Mouse (Mus musculus) frontal cortex, postnatal 36 days (tissue): ENCODE measurements at regions not wholly inside any gene's neighbourhood (a gene's known extent, or its start where the extent isn't known, plus 50 kb on each side); places are given as distances from the start of the nearest gene placed in this dataset.

Experiments used
- DNase-seq, 2 experiments: peaks; one replicate each; pipeline ENCODE4 v3.0.0; 2022; ENCODE audit warnings: low spot score in 2 of 2

DNA sequence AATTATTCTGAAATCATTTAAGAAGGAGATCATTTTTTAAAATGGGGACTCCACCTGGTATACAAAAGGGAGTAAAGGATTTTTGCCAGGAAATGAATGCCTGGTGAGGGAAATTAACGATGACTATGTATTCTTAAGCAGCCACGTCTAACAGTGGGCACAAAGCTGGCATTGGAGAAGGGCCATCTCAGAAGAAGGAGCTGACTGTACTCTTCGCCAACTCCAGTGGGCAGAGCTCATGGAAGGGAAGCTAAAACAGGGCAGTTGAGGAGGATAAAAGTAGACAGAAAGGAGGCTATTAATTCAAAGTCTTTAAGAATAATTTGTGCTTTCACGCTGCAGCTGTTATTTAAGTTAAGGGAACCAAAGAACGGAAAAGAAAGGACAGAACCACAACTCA, 294.2 kb downstream of the H2al1n start:
- peak; percentile 10 to 18 for DNase-seq
